Mouse (Mus musculus) liver, postnatal 0 days (tissue): ENCODE measurements around the gene Serpina3m.

Experiments used
- CTCF ChIP-seq: sonication (generic); IDR thresholded peaks from 2 replicates; pipeline ENCODE4 v1.5.1; 2016; ENCODE audit warnings: antibody characterized with exemption, low read depth
- EP300 ChIP-seq: IDR thresholded peaks from 2 replicates; pipeline ENCODE4 v1.6.1; 2016; ENCODE audit warnings: antibody characterized with exemption, low read depth, mild to moderate bottlenecking

- TF ChIP-seq CTCF (no peak), EP300 (no peak)
Observed at GRCm38 (mm10) chr12:104425591-104425990, 87.3 kb downstream of the Serpina3m start.
